Mouse (Mus musculus): Measurements from ENCODE around the gene Adra1d.

The Adra1d gene

DNA sequence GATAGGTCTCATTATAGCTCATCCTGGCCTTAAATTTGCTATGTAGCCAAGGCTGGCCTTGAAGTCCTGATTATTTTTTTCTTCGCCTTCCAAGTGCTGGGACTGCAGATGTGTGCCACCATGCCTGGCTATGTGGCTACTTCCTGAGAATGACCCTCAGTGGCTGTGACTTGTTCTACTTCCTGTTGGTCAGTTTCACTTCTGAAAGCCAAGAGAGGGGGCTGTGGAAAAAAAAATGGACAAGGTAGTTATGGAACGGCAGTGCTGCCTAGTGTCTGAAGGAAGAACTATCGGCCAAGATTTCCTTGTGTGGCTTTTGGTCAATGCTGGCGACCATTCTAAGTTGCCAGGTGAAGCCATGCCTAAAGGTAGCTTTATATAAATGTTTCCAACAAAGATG is 44.5 kb downstream of the Adra1d start:
- TF ChIP-seq GATA4 (IDR thresholded peaks at IDR 0.05; ENCODE audit: insufficient replicate concordance, low read length), result no peak

- TF ChIP-seq GATA4 (IDR thresholded peaks at IDR 0.05; ENCODE audit: insufficient replicate concordance, low read length), result no peak
Measured at GRCm38 (mm10) chr2:131514055-131514621, 47.9 kb downstream of the Adra1d start.

GRCm38 (mm10) chr2:131513477-131513876 is 48.6 kb downstream of the Adra1d start:
- no peak for TF ChIP-seq GATA4 (IDR thresholded peaks at IDR 0.05; ENCODE audit: insufficient replicate concordance, low read length)

DNA sequence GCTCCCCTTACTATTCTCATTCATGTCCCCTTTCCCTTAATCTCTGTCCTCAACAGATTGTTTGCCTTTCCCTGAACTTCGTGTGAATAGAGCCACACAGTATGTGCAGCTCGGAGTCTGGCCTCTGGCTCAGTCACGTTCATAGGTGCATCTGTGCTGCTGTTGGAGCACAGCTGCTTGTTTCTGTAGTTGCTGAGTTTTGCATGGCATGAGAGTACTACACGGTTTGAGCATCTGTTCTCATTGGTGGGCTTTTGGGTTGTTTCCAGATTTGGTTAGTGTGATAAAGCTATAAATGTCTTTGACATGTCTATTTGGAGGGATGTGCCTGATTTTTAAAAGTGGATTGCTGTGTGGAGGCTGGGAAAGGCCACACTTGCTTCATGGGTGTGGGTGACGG is 51.6 kb downstream of the Adra1d start:
- no peak for TF ChIP-seq GATA4 (IDR thresholded peaks at IDR 0.05; ENCODE audit: insufficient replicate concordance, low read length)

DNA sequence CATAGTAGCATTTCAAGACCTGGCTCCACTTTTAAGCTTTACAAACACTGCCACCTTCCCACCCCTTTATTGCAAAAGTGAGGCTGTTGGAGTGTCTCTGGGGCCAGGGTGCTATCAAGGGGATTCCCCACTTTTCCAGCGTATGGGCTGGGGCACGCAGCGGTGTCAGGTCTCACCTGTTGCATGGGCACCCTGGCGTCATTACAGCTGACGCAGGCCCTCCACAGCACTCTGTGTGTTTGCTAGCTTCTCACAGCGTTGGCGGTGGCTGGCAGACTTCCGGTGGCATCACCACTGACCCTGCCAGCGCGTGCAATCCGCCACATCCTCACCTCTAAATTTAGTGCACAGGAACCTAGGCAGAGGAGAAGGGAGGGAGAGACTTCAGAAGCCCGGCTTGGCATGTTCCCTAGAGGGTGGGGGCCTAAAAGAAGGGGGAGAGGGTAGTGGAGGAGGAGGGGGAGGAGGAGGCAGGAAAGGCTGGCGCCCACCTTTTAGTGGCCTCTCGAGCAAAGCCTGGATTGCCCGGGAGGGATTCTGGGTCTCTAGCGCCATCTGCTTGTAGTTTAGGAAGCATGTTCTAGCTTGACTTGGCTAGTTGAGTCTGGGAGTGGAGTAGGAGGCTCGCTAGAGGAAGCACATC is 52.3 kb downstream of the Adra1d start:
- no peak for TF ChIP-seq GATA4 (IDR thresholded peaks at IDR 0.05; ENCODE audit: insufficient replicate concordance, low read length)

DNA sequence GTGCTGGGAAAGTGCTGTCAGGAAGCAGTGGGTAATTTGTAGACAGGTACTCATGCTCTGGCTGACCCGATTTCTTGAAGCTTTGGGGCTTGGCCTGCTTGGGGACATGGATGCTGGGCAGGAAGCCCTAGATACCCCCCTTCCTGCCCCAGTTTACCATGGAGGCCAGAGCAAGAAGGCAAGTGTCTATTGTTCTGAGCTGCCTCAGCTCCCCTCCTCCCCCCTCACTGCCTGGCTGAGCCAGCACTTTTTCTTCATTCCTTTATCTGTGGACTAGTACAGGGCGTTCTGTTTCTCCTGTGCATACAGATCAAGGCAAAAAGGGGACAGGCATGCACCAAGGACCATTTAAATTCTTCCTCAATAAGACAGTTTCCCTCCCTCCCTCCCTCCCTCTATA is 53.6 kb downstream of the Adra1d start:
- TF ChIP-seq GATA4 (IDR thresholded peaks at IDR 0.05; ENCODE audit: insufficient replicate concordance, low read length), result no peak

GRCm38 (mm10) chr2:131506358-131506757 is 55.7 kb downstream of the Adra1d start:
- no peak for TF ChIP-seq GATA4 (IDR thresholded peaks at IDR 0.05; ENCODE audit: insufficient replicate concordance, low read length)

DNA sequence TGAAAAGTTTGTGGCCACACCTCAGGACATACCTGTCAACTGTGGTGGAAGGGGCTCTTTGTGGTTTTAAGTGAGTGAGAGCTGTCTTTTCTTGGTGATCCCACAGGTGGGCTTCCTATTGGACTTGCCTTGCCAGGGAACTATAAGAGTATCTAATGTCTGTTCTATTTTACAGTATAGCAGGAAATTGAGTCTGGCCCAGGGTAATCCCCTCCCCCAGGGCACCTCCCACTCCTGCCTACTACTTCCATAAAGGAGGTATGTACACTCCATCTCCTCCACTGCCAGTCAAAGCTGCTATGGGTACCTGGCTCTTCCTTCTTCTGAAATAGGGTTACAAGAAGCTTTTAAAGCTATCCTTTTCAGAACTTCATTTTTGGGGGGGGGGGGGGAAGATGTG is 56.7 kb downstream of the Adra1d start:
- TF ChIP-seq GATA4 (IDR thresholded peaks at IDR 0.05; ENCODE audit: insufficient replicate concordance, low read length), result no peak

DNA sequence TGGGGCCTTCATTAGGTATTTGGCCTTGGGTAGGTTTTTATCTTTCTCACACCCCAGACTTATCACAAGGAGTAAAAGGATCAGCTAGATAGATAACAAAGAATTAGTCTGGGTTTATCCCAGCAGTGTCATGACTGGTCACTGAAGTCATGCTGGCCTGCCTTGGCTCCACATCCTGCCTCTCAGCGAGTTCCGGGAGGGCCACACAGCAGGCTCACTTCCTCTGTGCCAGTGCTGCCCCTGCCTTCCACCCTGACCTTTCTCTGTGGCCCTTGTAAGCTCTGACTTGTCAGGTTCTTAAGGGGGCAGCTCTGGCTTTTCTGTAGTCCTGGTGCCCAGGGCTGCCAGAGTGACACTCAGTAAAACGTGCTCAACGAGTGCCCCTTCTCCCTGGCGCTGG is 59.5 kb downstream of the Adra1d start:
- TF ChIP-seq GATA4 (IDR thresholded peaks at IDR 0.05; ENCODE audit: insufficient replicate concordance, low read length), result no peak

DNA sequence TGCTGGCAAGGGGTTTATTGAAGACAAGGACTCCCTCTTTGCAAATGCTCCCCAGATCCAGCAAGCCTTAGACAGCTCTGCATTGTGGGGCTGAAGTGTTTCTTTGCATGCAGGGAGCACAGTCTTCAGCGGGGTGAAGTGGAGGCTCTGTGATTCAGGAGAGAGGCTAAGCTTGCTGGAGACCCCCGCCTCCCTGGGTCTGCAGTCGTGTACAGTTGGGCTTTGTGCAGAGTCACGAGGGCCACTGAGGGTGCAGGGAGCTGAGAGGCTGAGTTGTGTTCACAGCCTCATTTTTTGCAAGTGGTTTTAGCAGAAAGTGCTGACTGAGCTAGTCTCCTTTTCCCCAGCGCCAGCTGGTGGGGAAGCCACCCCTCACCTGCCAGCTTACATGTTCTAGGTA is 60.2 kb downstream of the Adra1d start:
- no peak for TF ChIP-seq GATA4 (IDR thresholded peaks at IDR 0.05; ENCODE audit: insufficient replicate concordance, low read length)

GRCm38 (mm10) chr2:131499290-131499845 is 62.7 kb downstream of the Adra1d start:
- TF ChIP-seq GATA4 (IDR thresholded peaks at IDR 0.05; ENCODE audit: insufficient replicate concordance, low read length), result no peak

DNA sequence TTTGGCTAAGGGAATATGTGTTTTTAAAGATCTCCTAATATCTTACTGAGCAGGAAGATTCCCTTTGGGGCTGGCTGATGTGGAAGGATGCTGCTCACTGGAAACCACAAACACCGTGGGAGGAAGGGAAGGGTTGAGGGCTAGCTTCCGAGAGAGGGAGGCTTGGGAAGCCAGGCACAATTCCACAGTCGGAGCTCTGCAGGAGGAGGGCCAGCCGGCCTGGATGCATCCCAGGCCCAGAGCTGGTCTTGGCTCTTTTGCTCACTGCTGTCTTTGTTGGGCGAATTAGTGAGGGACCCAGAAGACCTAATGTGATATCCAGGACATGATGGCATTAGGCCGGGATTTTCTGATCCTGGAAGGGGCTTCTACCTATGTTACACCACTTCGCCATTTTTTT is 63.9 kb downstream of the Adra1d start:
- no peak for TF ChIP-seq GATA4 (IDR thresholded peaks at IDR 0.05; ENCODE audit: insufficient replicate concordance, low read length)

DNA sequence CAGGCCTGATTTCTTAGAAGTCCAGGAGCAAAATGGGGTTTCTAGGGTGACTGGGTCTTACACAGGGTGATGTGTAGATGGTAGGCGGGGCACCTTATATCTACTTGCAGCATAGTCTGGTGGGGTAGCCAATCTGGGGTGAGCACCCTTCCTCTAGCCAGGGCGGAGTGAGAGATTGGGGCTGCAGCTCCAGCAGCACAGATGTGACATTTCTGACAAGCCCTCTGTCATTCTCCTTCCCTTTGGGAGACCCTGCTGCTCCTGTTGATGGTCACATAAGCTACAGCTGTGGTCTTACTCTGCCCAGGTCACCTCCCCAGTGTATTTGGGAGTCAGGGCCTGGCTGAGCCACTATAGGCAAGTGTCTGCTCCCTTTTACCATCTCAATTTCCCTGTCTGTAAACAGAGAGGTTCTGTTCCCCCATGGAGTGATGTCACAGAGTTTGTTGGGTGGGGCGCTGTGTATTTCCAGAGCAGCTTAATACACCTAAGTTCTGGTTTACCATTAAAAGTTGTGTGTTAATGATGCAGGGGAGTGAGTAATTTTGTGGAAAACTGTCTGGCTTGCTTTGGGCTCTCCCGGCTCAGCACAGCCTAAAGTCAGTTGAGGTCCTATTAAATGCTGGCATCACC is 64.7 kb downstream of the Adra1d start:
- TF ChIP-seq GATA4 (IDR thresholded peaks at IDR 0.05; ENCODE audit: insufficient replicate concordance, low read length), result no peak

DNA sequence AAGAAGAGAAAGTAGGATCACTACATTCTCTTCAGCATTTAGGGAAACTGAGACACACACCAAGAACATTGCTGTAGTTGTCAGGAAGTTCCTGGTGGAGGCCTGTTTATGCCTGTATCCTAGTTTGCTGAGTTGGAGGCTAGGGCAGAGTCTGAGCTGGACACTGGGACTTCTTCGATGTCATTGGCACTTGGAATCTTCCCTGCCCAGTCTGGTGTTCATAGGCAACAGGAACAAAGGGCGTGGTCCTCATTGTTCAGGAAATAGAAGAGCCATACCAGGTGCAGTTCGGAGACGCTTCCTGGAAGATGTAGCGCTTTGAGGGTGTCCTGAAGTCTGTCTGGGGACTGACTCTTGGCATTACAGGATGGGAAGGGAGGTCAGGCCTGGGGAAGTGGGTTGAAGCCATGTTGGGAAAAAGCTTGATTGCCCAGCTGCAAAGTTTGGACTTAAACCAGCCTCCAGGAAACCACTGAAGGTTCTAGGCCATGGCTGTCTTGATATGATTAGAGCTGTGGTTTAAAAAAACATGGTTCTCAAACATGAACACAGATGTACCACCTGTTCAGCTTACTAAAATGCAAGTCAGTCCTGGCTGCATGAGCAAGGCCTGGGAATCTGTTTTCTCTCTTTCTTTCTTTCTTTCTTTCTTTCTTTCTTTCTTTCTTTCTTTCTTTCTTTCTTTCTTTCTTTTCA is 65.8 kb downstream of the Adra1d start:
- no peak for TF ChIP-seq GATA4 (IDR thresholded peaks at IDR 0.05; ENCODE audit: insufficient replicate concordance, low read length)
